Mouse (Mus musculus): ENCODE data around the gene Ddi2. TPM values are rescaled to one million over a fixed set of nuclear protein-coding genes. Genes with fewer than 3 reads are reported as not detected.

The Ddi2 gene
- polyA plus RNA-seq, 1 experiment = 30.9 TPM

GRCm38 (mm10) chr4:141682706-141683230, 40.5 kb downstream of the Ddi2 start:
- H3K4me1 ChIP-seq (ENCODE audit: control insufficient read depth, insufficient read depth, low read length) = peaks cover 5% of the 10 kb centered on the region
- no peak overlapping the region for H3K27ac ChIP-seq (ENCODE audit: insufficient read depth, low read length)
- TF ChIP-seq POLR2A (IDR thresholded peaks at IDR 0.05; ENCODE audit: low read depth, low read length) (no peak), CTCF (IDR thresholded peaks at IDR 0.05; ENCODE audit: borderline replicate concordance, insufficient read depth, low read length) (no peak)
- H3K4me3 ChIP-seq (ENCODE audit: insufficient read depth, low read length) = no peak overlapping the region

DNA sequence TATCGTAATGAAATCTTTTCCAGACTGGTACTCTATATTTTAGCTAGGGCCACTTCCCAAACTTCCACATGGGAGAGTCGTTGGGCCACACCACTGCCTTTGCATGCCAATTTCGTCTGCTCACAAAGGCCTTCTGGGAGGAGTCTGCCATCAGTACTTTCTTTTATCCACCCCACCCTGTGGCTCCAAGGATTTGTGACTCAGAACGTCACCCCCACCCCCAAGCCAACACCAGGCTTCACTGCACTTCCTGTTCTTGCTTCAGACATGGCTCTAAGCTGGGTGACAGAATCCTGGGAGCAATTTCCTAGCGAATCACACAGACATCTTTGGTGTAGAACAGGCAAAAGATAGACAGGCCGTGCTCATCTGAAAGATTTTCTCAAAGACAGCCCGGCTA, 41.5 kb downstream of the Ddi2 start:
- TF ChIP-seq POLR2A (IDR thresholded peaks at IDR 0.05; ENCODE audit: low read depth, low read length) = no peak
- no peak for TF ChIP-seq CTCF (IDR thresholded peaks at IDR 0.05; ENCODE audit: borderline replicate concordance, insufficient read depth, low read length)
- Histone ChIP-seq H3K27ac (ENCODE audit: insufficient read depth, low read length) (peak overlapping the region; percentile 55; the same call in 1 of the 2 replicates), H3K4me3 (ENCODE audit: insufficient read depth, low read length) (no peak overlapping the region), H3K4me1 (ENCODE audit: control insufficient read depth, insufficient read depth, low read length) (peaks cover 5% of the 10 kb centered on the region)

- no peak overlapping the region for H3K4me3 ChIP-seq (ENCODE audit: insufficient read depth, low read length)
- peaks cover 5% of the 10 kb centered on the region for H3K4me1 ChIP-seq (ENCODE audit: control insufficient read depth, insufficient read depth, low read length)
- no peak overlapping the region for H3K27ac ChIP-seq (ENCODE audit: insufficient read depth, low read length)
- no peak for TF ChIP-seq CTCF (IDR thresholded peaks at IDR 0.05; ENCODE audit: borderline replicate concordance, insufficient read depth, low read length)
Measured at GRCm38 (mm10) chr4:141680892-141681291, 42.3 kb downstream of the Ddi2 start.

DNA sequence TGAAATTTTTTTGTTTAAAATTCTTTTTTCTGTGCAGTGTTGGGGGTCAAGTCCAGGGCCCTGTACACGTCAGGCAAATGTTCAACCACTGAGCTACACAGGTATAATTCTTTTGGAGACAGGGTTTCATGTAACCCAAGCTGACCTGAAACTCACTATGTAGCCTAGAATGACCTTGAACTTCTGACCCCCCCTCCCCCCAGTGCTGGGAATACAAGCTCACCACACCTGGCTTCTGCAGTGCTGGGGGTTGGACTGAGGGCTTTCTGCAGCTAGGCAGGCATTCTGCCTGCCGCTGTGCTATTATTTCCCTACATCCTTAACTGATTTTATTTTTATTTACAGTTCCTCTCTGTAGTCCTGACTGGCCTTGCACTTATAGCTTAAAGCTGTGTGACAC, 44.2 kb downstream of the Ddi2 start:
- Histone ChIP-seq H3K4me1 (ENCODE audit: control insufficient read depth, insufficient read depth, low read length) (peaks cover 5% of the 10 kb centered on the region), H3K4me3 (ENCODE audit: insufficient read depth, low read length) (no peak overlapping the region), H3K27ac (ENCODE audit: insufficient read depth, low read length) (no peak overlapping the region)
- TF ChIP-seq CTCF (IDR thresholded peaks at IDR 0.05; ENCODE audit: borderline replicate concordance, insufficient read depth, low read length) = no peak
- no peak for TF ChIP-seq POLR2A (IDR thresholded peaks at IDR 0.05; ENCODE audit: low read depth, low read length)

DNA sequence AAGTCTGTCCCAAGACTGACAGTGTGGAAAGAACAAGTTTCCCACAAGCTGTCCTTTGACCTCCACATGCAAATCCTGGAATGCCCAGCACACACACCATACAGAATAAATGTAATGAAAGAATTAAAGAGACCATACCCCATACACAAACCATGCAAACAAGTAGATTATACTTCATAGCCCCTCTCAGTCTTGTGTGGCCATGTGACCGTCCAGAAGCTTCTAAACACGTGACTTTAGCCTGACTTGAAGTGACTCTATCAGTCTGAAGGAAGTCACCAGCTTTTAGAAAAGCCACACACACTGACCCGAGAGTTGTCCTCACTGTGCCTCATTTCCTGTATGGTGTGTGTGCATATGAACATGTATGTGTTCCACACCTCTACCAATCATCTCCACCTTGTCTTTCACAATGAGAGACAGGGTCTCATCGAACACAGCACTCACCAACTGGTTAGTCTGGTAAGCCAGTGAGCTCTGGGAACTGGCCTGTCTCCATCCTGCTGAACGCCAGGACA, 46.7 kb downstream of the Ddi2 start:
- H3K4me3 ChIP-seq (ENCODE audit: insufficient read depth, low read length) = no peak overlapping the region
- TF ChIP-seq CTCF (IDR thresholded peaks at IDR 0.05; ENCODE audit: borderline replicate concordance, insufficient read depth, low read length) = no peak
- no peak for TF ChIP-seq POLR2A (IDR thresholded peaks at IDR 0.05; ENCODE audit: low read depth, low read length)
- no peak overlapping the region for H3K27ac ChIP-seq (ENCODE audit: insufficient read depth, low read length)
- H3K4me1 ChIP-seq (ENCODE audit: control insufficient read depth, insufficient read depth, low read length) = 0 out of 2 replicates have a peak, but pooled peaks cover 2% of the 10 kb centered on the region

- TF ChIP-seq POLR2A (IDR thresholded peaks at IDR 0.05; ENCODE audit: low read depth, low read length) (no peak), CTCF (IDR thresholded peaks at IDR 0.05; ENCODE audit: borderline replicate concordance, insufficient read depth, low read length) (no peak)
- Histone ChIP-seq H3K4me1 (ENCODE audit: control insufficient read depth, insufficient read depth, low read length) (no peaks in the 10 kb centered on the region), H3K27ac (ENCODE audit: insufficient read depth, low read length) (no peak overlapping the region), H3K4me3 (ENCODE audit: insufficient read depth, low read length) (no peak overlapping the region)
Measured at GRCm38 (mm10) chr4:141672325-141672724, 50.9 kb downstream of the Ddi2 start.

DNA sequence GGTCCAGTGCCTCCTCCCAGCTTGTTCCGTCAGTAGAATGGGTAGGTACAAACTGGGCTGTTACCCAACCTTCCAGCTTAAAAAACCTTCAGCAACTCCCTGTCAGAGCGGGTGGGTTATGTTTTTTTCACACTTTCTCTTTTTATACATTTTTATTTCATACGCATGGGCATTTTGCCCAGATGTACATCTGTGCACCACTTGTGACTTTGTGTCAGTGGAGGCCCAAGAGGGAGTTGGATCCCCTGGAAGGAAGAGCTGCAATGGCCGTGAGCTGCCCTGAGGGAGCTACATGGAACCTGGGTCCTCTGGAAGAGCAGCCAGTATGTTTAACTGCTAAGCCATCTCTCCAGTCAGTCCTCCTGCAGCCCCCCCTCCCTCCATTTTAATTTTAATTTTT, 51.8 kb downstream of the Ddi2 start:
- TF ChIP-seq POLR2A (IDR thresholded peaks at IDR 0.05; ENCODE audit: low read depth, low read length) (no peak), CTCF (IDR thresholded peaks at IDR 0.05; ENCODE audit: borderline replicate concordance, insufficient read depth, low read length) (no peak)
- Histone ChIP-seq H3K27ac (ENCODE audit: insufficient read depth, low read length) (no peak overlapping the region), H3K4me3 (ENCODE audit: insufficient read depth, low read length) (no peak overlapping the region), H3K4me1 (ENCODE audit: control insufficient read depth, insufficient read depth, low read length) (no peaks in the 10 kb centered on the region)

DNA sequence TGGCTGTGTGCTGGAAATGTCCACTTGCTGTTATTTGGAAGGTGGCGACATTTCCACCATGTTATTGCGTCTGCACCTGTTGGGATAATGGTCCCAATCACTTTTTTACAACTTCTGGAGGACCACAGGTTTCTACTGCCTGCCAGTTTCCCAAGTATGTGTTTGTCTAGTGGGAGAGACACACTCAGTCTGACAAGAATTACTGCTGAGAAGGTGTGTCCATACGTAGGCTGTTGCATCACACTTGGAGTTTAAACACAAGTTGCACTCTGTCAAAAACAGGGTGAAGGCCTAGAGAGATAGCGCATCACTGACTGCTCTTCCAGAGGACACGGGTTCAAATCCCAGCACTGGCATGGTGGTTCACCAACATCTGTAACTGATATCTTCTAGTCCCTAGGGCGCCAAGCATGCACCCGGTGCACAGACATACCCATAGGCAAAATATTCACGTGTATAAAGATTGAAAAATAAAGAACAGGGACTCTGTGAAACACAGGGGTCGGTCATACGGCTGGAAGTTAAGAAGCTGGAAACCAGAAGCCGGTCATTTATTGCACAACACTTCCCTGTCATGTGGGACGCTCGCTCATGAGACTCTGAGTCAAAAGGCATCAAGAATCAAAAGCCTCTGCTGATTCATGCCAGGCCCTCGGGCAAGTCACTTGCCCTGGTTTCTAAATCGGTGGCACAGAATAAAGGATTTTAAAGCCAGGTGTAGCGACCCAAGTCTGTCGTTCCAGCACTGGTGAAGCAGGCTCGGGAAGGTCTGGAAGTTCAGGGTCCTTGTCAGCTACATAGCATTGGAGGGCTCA, 53.1 kb downstream of the Ddi2 start:
- Histone ChIP-seq H3K27ac (ENCODE audit: insufficient read depth, low read length) (peak overlapping the region; percentile 54), H3K4me1 (ENCODE audit: control insufficient read depth, insufficient read depth, low read length) (no peaks in the 10 kb centered on the region), H3K4me3 (ENCODE audit: insufficient read depth, low read length) (no peak overlapping the region)
- no peak for TF ChIP-seq POLR2A (IDR thresholded peaks at IDR 0.05; ENCODE audit: low read depth, low read length)

DNA sequence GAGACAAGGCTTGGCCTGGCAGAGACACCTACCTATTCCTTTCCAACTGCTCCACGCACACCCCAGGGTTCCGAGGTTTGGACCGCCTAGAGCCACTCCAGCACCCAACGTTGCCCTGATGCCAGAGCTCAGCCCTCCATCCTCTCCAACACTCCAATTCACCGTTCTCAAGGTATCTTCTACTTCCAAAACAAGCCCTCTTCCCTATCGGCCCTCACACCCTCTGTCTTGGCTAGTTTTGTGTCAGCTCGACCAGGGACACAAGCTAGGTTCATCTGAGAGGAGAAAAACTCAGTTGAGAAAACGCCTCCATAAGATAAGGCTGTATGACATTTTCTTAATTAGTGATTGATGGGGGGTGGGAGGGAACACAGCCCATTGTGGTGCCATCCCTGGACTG, 58.4 kb downstream of the Ddi2 start, which contains the start of gene Plekhm2:
Gene Plekhm2, minus strand, starts transcription at position 101 of the 400 bp plus-strand sequence.
- peak within 1 kb of the TSS; percentile 79 for H3K4me3 ChIP-seq (ENCODE audit: insufficient read depth, low read length)
- peak; percentile 22; the same call in 1 of the 2 replicates for TF ChIP-seq POLR2A (IDR thresholded peaks at IDR 0.05; ENCODE audit: low read depth, low read length)
- no peak for TF ChIP-seq CTCF (IDR thresholded peaks at IDR 0.05; ENCODE audit: borderline replicate concordance, insufficient read depth, low read length)
- H3K27ac ChIP-seq (ENCODE audit: insufficient read depth, low read length) = peak within 1 kb of the TSS; percentile 28; the same call in 1 of the 2 replicates
- no peaks in the 10 kb centered on the region for H3K4me1 ChIP-seq (ENCODE audit: control insufficient read depth, insufficient read depth, low read length)

Measured in embryonic fibroblast, embryonic 13.5 days (primary cell).